Mouse (Mus musculus) heart, embryonic 15.5 days (tissue): ENCODE results near the gene Smad5. TPM values are rescaled to one million over a fixed set of nuclear protein-coding genes. Genes with fewer than 3 reads are reported as not detected.

ENCODE experiments used
- ATAC-seq: fragments of 200-750 bp; cut with Nextera tagmentation; replicated peaks from 2 replicates; pipeline ENCODE4 v1.8.0; 2017; ENCODE audit warnings: low read depth, moderate TSS enrichment; ENCODE audit not compliant: insufficient number of reproducible peaks, insufficient read depth, low FRiP score
- H3K27ac ChIP-seq: fragments of 300-500 bp; sonication (generic); 2 replicates; pipeline ENCODE4 v1.5.1; 2015; ENCODE audit warnings: mild to moderate bottlenecking, inconsistent platforms
- H3K27me3 ChIP-seq: fragments of 300-500 bp; sonication (generic); 2 replicates; pipeline ENCODE4 v1.6.1; 2015; ENCODE audit warnings: inconsistent platforms
- H3K36me3 ChIP-seq: fragments of 300-500 bp; sonication (generic); 2 replicates; pipeline ENCODE4 v1.6.1; 2015; ENCODE audit warnings: mild to moderate bottlenecking, inconsistent platforms
- H3K4me1 ChIP-seq: fragments of 300-500 bp; sonication (generic); replicated peaks from 2 replicates; pipeline ENCODE4 v1.6.1; 2015; ENCODE audit warnings: inconsistent platforms
- H3K4me2 ChIP-seq: fragments of 300-500 bp; sonication (generic); 2 replicates; pipeline ENCODE4 v1.6.1; 2015; ENCODE audit warnings: inconsistent platforms, mild to moderate bottlenecking, moderate library complexity
- H3K4me3 ChIP-seq: fragments of 300-500 bp; sonication (generic); 2 replicates; pipeline ENCODE4 v1.5.1; 2015; ENCODE audit warnings: mild to moderate bottlenecking, inconsistent platforms
- H3K9ac ChIP-seq: fragments of 300-500 bp; sonication (generic); 2 replicates; pipeline ENCODE4 v1.6.1; 2015; ENCODE audit warnings: mild to moderate bottlenecking, inconsistent platforms
- H3K9me3 ChIP-seq: fragments of 300-500 bp; sonication (generic); replicated peaks from 2 replicates; pipeline ENCODE4 v1.6.1; 2016; ENCODE audit warnings: inconsistent platforms
- WGBS: fragments of 180-500 bp; shearing (Covaris S2); methylation state at CpG from one replicate; pipeline ENCODE4 v1.1.7; 2015; ENCODE audit warnings: mixed read lengths; 5-methylcytosine and 5-hydroxymethylcytosine counted together
- polyA plus RNA-seq: library from polyadenylated mRNA; unstranded; fragments of >200 nt; fragmentation: Nextera tagmentation; extraction: Ambion mirVana; gene quantifications from 2 replicates; pipeline ENCODE4 v1.2.1, GENCODE M21; 2015

Gene Smad5
- polyA plus RNA-seq, 1 experiment from 2014 or later = 14.7 TPM

GRCm38 (mm10) chr13:56739556-56739955, 36.7 kb downstream of the Smad5 start:
- no peaks in the 10 kb centered on the region for H3K27me3 ChIP-seq
- H3K36me3 ChIP-seq = peaks cover 43% of the 10 kb centered on the region
- no peak overlapping the region for H3K27ac ChIP-seq
- no peaks in the 10 kb centered on the region for H3K9me3 ChIP-seq
- no peak for ATAC-seq
- no peak overlapping the region for H3K4me2 ChIP-seq
- 93% methylated on average over 5 of the region's 5 CpGs for WGBS
- H3K9ac ChIP-seq = no peak overlapping the region
- peaks cover 3% of the 10 kb centered on the region; the same call in 1 of the 2 replicates for H3K4me1 ChIP-seq
- H3K4me3 ChIP-seq = no peak overlapping the region

- Histone ChIP-seq H3K27me3 (no peaks in the 10 kb centered on the region), H3K9me3 (no peaks in the 10 kb centered on the region), H3K4me1 (no peaks in the 10 kb centered on the region), H3K4me2 (no peak overlapping the region), H3K36me3 (peaks cover 38% of the 10 kb centered on the region), H3K27ac (no peak overlapping the region), H3K9ac (no peak overlapping the region), H3K4me3 (no peak overlapping the region)
- 85% methylated on average over 6 of the region's 6 CpGs for WGBS
- ATAC-seq = no peak
Measured at GRCm38 (mm10) chr13:56740496-56740895, 37.7 kb downstream of the Smad5 start.

GRCm38 (mm10) chr13:56741691-56742090, 38.9 kb downstream of the Smad5 start:
- no peak overlapping the region for H3K27ac ChIP-seq
- no peaks in the 10 kb centered on the region for H3K4me1 ChIP-seq
- no peaks in the 10 kb centered on the region for H3K9me3 ChIP-seq
- WGBS = 82% methylated on average over 7 of the region's 7 CpGs
- H3K4me3 ChIP-seq = no peak overlapping the region
- ATAC-seq = no peak
- H3K9ac ChIP-seq = no peak overlapping the region
- H3K27me3 ChIP-seq = no peaks in the 10 kb centered on the region
- peaks cover 32% of the 10 kb centered on the region for H3K36me3 ChIP-seq
- H3K4me2 ChIP-seq = no peak overlapping the region

- no peak overlapping the region for H3K27ac ChIP-seq
- no peaks in the 10 kb centered on the region for H3K9me3 ChIP-seq
- no peak overlapping the region for H3K4me3 ChIP-seq
- no peaks in the 10 kb centered on the region for H3K27me3 ChIP-seq
- H3K36me3 ChIP-seq = peaks cover 26% of the 10 kb centered on the region
- WGBS = 82% methylated on average over 6 of the region's 6 CpGs
- H3K4me1 ChIP-seq = peaks cover 2% of the 10 kb centered on the region; the same call in 1 of the 2 replicates
- H3K9ac ChIP-seq = no peak overlapping the region
- H3K4me2 ChIP-seq = no peak overlapping the region
- ATAC-seq = no peak
Measured at GRCm38 (mm10) chr13:56742325-56742901, 39.6 kb downstream of the Smad5 start.

GRCm38 (mm10) chr13:56746739-56747532, 44.1 kb downstream of the Smad5 start:
- Histone ChIP-seq H3K4me3 (no peak overlapping the region), H3K9ac (no peak overlapping the region), H3K9me3 (no peaks in the 10 kb centered on the region), H3K4me1 (peaks cover 7% of the 10 kb centered on the region; the same call in 1 of the 2 replicates), H3K27me3 (peaks cover 25% of the 10 kb centered on the region), H3K36me3 (0 out of 2 replicates have a peak, but pooled peaks cover under 1% of the 10 kb centered on the region), H3K4me2 (no peak overlapping the region), H3K27ac (no peak overlapping the region)
- ATAC-seq = no peak
- 61% methylated on average over 10 of the region's 10 CpGs for WGBS

DNA sequence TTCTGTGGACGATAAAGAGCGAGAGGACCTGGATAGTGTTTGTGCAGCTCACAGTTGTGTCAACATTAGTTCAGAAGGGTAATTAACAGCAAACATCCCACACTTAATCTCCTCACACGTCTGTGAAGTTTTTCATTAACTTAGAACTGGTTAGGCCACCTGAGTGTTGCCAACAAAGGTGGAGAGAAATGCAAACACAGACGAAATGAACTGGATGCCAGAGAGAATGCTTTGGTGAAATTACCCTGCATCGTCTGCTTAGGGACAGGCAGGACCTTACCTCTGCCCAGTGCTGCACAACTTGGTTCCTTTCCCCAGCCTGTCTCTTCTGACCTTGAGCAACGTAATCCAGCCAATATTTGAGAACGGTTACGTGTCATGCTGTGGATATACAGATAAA, 44.7 kb downstream of the Smad5 start:
- no peaks in the 10 kb centered on the region for H3K36me3 ChIP-seq
- H3K27ac ChIP-seq = no peak overlapping the region
- no peak overlapping the region for H3K4me3 ChIP-seq
- H3K4me1 ChIP-seq = peaks cover 10% of the 10 kb centered on the region
- ATAC-seq = no peak
- 59% methylated on average over 8 of the region's 8 CpGs for WGBS
- no peak overlapping the region for H3K9ac ChIP-seq
- peaks cover 31% of the 10 kb centered on the region for H3K27me3 ChIP-seq
- no peak overlapping the region for H3K4me2 ChIP-seq
- H3K9me3 ChIP-seq = no peaks in the 10 kb centered on the region

- no peak overlapping the region for H3K9ac ChIP-seq
- no peak for ATAC-seq
- H3K36me3 ChIP-seq = no peaks in the 10 kb centered on the region
- no peak overlapping the region for H3K4me3 ChIP-seq
- H3K27ac ChIP-seq = no peak overlapping the region
- 78% methylated on average over 7 of the region's 7 CpGs for WGBS
- no peak overlapping the region for H3K4me2 ChIP-seq
- peaks cover 49% of the 10 kb centered on the region for H3K27me3 ChIP-seq
- no peaks in the 10 kb centered on the region for H3K9me3 ChIP-seq
- H3K4me1 ChIP-seq = peaks cover 22% of the 10 kb centered on the region
Measured at GRCm38 (mm10) chr13:56749377-56749776, 46.6 kb downstream of the Smad5 start.

GRCm38 (mm10) chr13:56751774-56752173, 49.0 kb downstream of the Smad5 start:
- Histone ChIP-seq H3K9me3 (no peaks in the 10 kb centered on the region), H3K4me1 (peaks cover 22% of the 10 kb centered on the region), H3K4me2 (no peak overlapping the region), H3K36me3 (no peaks in the 10 kb centered on the region), H3K9ac (no peak overlapping the region), H3K4me3 (no peak overlapping the region), H3K27me3 (peaks cover 70% of the 10 kb centered on the region), H3K27ac (no peak overlapping the region)
- ATAC-seq = no peak
- 57% methylated on average over 5 of the region's 5 CpGs for WGBS

GRCm38 (mm10) chr13:56752474-56753191, 49.8 kb downstream of the Smad5 start:
- 3% methylated on average over 41 of the region's 41 CpGs for WGBS

DNA sequence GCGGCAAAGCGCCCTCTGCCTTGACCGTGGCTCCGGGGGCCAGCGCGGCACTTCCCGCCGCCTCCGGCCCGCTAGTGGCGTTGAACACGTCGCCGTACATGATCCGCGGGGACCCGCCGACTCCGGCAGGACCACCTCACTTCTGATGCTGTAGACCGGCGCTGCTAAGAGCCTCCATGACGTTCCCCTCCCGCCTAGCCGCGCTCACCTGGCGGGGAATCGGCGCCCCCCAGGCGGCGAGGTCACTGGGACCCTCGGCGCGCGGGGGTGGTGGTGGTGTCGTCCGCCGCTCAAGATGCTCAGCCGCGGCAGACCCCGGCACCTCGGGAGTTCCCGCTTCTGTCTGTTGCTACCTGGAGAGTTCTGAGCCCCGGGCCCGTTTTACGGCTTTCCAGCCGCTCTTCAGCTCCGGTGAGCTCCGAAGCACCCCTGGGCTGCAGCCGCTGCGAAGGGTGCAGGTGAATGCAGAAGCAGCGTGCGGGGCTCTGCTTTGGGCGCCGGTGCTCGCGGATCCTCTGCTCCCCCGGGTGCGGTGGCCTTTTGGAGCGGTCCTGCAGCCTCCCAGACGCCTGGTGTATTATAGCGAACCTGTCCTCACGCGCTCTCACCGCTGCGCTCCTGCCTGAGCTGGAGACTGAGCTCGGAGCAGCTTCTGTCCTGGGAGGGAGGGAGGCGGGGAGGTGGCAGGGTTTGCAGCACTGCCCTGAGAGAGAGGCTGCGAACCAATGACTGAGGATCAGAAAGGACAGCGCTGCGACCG, 50.6 kb downstream of the Smad5 start, which contains the start of gene Gm45623:
TSS of gene Gm45623 (minus strand) at position 636 of the 760 bp plus-strand sequence.
- H3K4me3 ChIP-seq = peak within 1 kb of the TSS; percentile 57
- peak within 1 kb of the TSS; percentile 49 for H3K9ac ChIP-seq
- H3K27me3 ChIP-seq = peaks cover 73% of the 10 kb centered on the region
- H3K4me2 ChIP-seq = peak within 1 kb of the TSS; percentile 95
- H3K27ac ChIP-seq = no peak within 1 kb of the TSS
- 0 out of 2 replicates have a peak, but pooled peaks have one; percentile 21 for ATAC-seq
- no peaks in the 10 kb centered on the region for H3K36me3 ChIP-seq
- H3K9me3 ChIP-seq = no peaks in the 10 kb centered on the region
- WGBS = under 1% methylated on average over 71 of the region's 71 CpGs
- H3K4me1 ChIP-seq = peaks cover 15% of the 10 kb centered on the region

More at GRCm38 (mm10) chr13:56752474-56753191, 49.8 kb downstream of the Smad5 start:
- Histone ChIP-seq H3K27ac (no peak overlapping the region), H3K4me1 (peaks cover 19% of the 10 kb centered on the region), H3K4me2 (peak overlapping the region; percentile 95), H3K9ac (peak overlapping the region; percentile 49), H3K36me3 (no peaks in the 10 kb centered on the region), H3K9me3 (no peaks in the 10 kb centered on the region), H3K27me3 (peaks cover 73% of the 10 kb centered on the region), H3K4me3 (peak overlapping the region; percentile 57)
- no peak for ATAC-seq

DNA sequence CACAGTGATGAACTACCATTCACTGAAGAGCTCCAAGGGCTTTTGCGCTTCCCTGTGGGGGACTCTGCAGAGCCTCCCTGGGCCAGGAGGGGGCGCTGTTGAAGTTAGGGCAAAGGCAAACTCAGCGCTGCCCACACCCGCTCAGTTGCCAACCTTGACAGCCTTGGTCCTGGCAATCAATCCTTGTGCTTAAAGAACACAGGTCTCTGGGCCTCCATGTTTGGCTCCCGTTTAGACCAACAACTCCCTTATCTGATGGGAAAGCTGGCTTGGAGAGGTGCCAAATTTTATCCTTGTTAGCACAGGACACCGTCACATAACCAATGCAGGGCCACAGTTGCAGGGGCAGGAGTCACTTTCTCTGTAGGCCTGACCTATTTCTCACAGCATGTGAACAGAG, 53.1 kb downstream of the Smad5 start:
- Histone ChIP-seq H3K4me3 (no peak overlapping the region), H3K9ac (no peak overlapping the region), H3K4me1 (peaks cover 15% of the 10 kb centered on the region), H3K27ac (no peak overlapping the region), H3K9me3 (no peaks in the 10 kb centered on the region), H3K36me3 (no peaks in the 10 kb centered on the region), H3K27me3 (peaks cover 63% of the 10 kb centered on the region), H3K4me2 (no peak overlapping the region)
- ATAC-seq = no peak
- 52% methylated on average over 6 of the region's 6 CpGs for WGBS
